Comparison of ENCODE assay signal across 8 mouse cellular contexts in the genomic region with DNA sequence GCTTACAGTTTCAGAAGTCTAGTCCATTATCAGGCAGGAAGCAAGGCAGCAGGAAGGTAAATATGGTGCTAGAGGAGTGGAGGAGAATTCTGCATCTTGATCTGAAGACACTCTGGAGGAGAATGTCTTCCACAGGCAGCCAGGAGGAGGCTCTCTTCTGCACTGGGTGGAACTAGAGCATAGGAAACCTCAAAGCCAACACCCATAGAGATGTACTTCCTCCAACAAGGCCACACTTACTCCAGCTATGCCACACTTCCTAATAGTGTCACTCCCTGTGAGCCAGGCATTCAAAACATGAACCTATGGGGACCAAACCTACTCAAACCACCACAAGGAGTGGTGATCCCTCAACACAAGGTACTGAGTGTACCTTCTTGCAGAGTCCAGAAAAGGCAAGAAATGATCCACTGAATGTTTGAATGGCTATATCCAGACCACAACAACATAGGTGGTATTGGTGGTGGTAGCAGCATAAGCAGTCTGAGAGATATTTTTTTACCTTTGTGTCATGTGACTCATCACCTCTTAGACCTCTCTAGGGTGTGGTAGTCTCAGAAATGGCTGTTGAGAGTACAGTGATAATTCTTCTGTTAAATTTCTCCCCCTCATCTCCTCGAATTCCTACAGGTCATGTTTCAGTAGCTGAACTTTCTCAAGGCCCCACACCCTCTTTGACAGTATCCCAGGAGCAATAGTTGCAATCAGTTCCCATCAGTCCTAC.
DNase-seq lines count a peak whose midpoint lies in the region; ATAC-seq lines count a peak whose summit lies in the region.

No protein-coding gene starts in this region.

- peak; percentile 98 for ATAC-seq in monocyte, adult 5-6 weeks (replicated peaks; ENCODE audit: insufficient number of reproducible peaks, low FRiP score, low TSS enrichment, poor library complexity, severe bottlenecking)

- DNase-seq in kidney, postnatal 36 days = peak; percentile 0 to 5
- DNase-seq in kidney, postnatal 14 days = no peak
- peak; percentile 10 for DNase-seq in liver
- peak; percentile 64 for DNase-seq in thymus, postnatal 4 days
- no peak for DNase-seq in right cerebral cortex, postnatal 25 days
- DNase-seq in gastrocnemius, postnatal 4 days (ENCODE audit: low spot score in 2 of 2) = no peak
- DNase-seq in gastrocnemius, postnatal 10 days = no peak

Comparison
In these comparisons a context has a peak if more than half of its experiments do, and no peak if none do; other contexts are left out.
1. DNase-seq: peak in kidney, postnatal 36 days (2 of 2), liver (single experiment) and thymus, postnatal 4 days (single experiment); none in kidney, postnatal 14 days (single experiment), right cerebral cortex, postnatal 25 days (single experiment), gastrocnemius, postnatal 4 days (0 of 2) and gastrocnemius, postnatal 10 days (single experiment).